Mouse (Mus musculus) bone marrow macrophage, adult 2 months (primary cell): ENCODE results near the gene Gm49425. TPM values are rescaled to one million over a fixed set of nuclear protein-coding genes. Genes with fewer than 3 reads are reported as not detected.

ENCODE experiments used
- H3K27ac ChIP-seq: 2 replicates; pipeline ENCODE4 v1.5.1; 2012; ENCODE audit warnings: low read depth, low read length; ENCODE audit not compliant: insufficient read depth
- H3K4me1 ChIP-seq: 2 replicates; pipeline ENCODE4 v1.6.1; 2012; ENCODE audit warnings: low read length; ENCODE audit not compliant: control insufficient read depth, insufficient read depth
- H3K4me3 ChIP-seq: 2 replicates; pipeline ENCODE4 v1.5.1; 2012; ENCODE audit warnings: mild to moderate bottlenecking, low read length, moderate library complexity; ENCODE audit not compliant: insufficient read depth
- CTCF ChIP-seq: IDR thresholded peaks from 2 replicates; pipeline ENCODE4 v1.5.1; 2012; ENCODE audit warnings: low read depth, mild to moderate bottlenecking, low read length, moderate library complexity
- POLR2A ChIP-seq: IDR thresholded peaks from 2 replicates; pipeline ENCODE4 v1.6.1; 2012; ENCODE audit warnings: mild to moderate bottlenecking, low read depth, low read length, borderline replicate concordance
- polyA plus RNA-seq: library from polyadenylated mRNA; stranded (reverse); fragments of >200 nt; gene quantifications from 2 replicates; pipeline ENCODE4 v1.2.4, GENCODE M21; 2012; ENCODE audit not compliant: missing spikeins, insufficient read depth, insufficient read length

Gene Gm49425
- polyA plus RNA-seq, 1 experiment: not detected

DNA sequence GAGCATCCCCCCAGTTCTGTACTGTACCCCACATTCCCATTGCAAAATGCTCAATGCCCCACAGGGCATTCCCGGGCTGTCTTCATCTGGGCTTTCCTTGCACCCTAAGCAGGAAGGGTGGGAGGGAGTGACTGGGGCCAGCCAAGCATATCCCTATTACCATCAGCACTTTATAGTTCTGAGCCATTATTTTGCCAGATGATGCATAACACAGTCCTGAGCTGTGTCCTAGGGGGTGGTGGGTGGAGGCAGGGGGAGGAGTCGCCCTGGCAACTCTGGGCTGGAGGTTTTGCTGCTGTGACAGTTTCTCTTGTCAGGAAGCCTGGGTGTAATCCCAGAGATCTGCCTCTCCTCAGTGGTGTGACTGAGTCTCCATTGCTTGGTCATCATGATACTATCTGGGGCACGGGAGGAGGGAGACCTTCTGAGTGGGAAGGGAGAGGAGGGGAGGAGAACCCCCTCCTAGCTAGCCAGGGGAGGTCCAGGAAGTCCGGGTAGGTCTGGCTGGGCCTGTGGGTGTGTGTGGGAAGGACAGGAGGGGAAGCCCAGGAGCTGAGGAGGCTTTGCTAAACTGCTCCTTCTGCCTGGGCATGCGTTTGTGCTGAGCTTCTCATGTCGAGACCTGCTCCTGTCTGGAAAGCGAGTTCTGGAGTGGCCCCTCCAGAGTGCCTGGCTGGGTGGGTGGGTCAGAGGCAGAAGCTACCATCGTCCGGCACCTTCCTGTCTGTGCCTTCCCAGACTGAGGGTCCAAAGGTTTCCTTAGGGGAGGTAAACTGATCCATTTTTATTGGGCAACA lies 19.2 kb upstream of the Gm49425 start:
- H3K4me1 ChIP-seq: no peaks in the 10 kb centered on the region
- H3K4me3 ChIP-seq: no peak overlapping the region
- no peak overlapping the region for H3K27ac ChIP-seq
- TF ChIP-seq POLR2A: no peak
- no peak for TF ChIP-seq CTCF

DNA sequence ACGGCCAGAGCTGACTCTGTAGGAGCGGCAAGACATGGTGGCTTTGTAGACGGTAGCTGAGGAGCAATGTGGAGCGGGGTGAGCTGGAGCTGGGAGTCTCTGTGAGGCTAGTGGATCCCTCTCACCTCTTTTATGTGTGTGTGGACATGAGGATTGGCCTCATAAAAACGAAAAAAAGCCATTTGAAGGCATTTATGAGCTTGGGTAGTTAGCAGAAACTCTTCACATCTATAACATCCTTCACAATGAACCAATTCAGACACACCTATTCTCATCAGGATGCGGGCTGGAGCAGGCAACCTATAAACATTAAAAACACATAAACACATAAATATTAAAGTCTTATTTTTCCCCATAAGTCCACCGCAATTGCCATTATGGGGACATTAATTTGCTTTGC lies 15.7 kb upstream of the Gm49425 start, which contains the start of gene Krt84:
Gene Krt84, minus strand, starts transcription at position 101 of the 400 bp plus-strand sequence.
- no peaks in the 10 kb centered on the region for H3K4me1 ChIP-seq
- no peak within 1 kb of the TSS for H3K27ac ChIP-seq
- H3K4me3 ChIP-seq: no peak within 1 kb of the TSS
- TF ChIP-seq POLR2A (no peak), CTCF (no peak)

DNA sequence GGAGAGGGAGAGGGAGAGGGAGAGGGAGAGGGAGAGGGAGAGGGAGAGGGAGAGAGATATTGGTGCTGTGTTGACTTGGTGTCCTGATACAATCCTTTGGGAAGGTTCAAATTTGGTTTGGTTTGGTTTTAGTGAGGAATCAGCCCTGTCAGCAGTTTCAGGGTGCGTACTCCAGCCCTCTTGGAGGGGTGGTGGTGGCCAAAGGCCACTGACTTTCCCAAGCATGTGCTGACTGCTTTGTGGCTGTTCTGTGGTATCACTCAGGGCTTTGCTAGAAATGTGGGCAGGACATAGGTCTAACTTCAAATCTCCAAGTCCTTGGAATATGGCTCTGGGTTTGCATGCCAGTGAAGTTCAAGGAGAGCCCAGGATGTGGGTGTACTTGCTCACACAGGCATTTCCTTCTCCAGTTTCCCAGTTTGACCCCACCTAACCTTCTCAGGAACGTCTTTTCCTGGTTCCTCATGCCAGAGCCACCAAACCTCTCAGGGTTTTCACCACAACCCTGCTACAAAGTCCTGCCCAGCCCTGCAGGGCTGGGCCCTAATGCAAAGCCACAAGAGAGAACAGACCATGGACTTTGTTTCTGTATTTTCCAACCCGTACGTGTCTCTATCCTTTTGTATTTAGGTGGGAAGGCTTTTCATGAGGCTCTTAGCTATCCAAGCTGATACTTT lies 5.6 kb upstream of the Gm49425 start:
- Histone ChIP-seq H3K4me3 (no peak overlapping the region), H3K4me1 (no peaks in the 10 kb centered on the region), H3K27ac (no peak overlapping the region)
- TF ChIP-seq POLR2A: no peak
- TF ChIP-seq CTCF: no peak

DNA sequence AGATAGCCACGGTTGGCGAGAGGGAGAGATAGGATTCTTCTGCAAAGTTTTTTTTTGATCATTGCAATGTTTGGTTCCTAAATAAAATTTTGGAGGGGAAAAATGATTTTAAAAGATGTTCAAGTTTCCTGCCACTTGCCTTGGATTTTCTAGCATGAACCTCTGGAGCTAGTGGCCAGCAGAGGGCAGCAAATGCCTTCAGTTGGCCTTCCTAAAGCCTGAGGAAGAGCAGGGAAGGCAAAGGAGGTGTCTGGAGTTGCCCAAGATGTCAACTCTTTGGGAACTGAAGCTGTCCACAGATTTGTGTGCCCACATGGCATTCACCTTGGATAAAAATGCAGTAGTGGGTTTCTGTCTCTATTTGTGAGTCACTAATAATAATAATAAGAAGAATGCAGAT lies 2.7 kb upstream of the Gm49425 start:
- TF ChIP-seq CTCF: peak; percentile 73
- TF ChIP-seq POLR2A: no peak
- Histone ChIP-seq H3K4me1 (no peaks in the 10 kb centered on the region), H3K4me3 (no peak overlapping the region), H3K27ac (no peak overlapping the region)

DNA sequence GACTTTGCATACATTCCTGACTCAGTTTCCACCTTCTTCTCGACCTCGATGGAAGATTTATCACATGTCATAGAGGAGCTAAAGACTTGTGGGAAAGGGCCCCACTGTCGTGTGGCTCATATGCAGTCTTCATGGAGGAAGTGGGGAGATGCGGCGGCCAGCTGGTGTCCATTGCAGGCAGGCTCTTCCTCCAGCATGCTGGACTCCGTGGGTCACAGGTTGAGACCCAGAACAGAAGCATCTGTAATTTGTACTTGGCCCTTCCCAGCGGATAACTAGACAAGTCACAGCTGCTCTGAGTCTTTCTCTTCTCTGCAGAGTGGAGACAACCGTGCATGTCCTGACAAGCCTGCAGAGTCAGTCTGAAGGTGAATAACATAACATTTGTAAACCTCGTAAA lies 8.8 kb downstream of the Gm49425 start:
- Histone ChIP-seq H3K4me1 (peaks cover 13% of the 10 kb centered on the region), H3K27ac (no peak overlapping the region), H3K4me3 (no peak overlapping the region)
- TF ChIP-seq POLR2A: no peak
- TF ChIP-seq CTCF: no peak

DNA sequence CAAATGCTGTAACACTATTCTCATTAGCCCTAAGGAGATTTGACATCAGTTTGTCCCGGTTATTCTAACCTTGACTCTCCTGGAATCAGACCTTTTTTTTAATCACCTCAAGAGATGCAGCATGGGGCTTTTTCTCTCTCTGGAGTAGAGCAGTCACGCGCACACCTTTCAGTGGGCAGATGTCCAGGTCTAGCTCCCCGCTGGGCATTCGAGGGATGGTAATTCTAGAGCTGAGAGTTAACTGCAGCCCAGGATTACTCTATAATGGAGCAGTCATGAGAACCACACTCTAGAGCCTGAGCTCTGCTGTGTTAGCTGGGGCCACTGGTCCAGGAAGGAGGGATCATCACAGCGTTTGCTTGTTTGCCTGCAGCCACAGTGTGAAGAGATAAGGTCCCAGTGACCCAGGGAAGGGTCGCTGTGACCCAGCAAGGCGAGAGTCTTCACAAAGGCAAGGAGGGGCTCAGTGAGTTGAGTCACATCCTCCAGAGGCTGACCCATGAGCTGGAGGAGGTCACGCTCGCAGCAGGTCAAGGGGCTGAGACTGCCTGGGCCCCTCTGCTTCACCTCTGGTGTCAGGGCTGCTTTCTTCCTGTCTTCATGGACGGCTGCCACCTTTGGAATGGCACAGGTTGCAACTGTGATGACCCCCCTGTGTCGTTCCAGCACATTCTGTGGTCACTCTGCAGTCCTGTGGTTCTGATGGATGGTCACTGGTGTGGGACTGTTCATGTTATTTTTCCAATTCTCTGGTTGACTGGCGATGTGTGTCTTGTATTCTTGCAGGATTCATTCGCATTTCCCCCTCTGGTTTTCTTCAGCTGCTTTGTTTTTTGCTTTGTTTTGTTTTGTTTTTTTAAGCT lies 9.9 kb downstream of the Gm49425 start:
- TF ChIP-seq POLR2A: no peak
- TF ChIP-seq CTCF: no peak
- Histone ChIP-seq H3K4me1 (peaks cover 13% of the 10 kb centered on the region), H3K4me3 (no peak overlapping the region), H3K27ac (no peak overlapping the region)

DNA sequence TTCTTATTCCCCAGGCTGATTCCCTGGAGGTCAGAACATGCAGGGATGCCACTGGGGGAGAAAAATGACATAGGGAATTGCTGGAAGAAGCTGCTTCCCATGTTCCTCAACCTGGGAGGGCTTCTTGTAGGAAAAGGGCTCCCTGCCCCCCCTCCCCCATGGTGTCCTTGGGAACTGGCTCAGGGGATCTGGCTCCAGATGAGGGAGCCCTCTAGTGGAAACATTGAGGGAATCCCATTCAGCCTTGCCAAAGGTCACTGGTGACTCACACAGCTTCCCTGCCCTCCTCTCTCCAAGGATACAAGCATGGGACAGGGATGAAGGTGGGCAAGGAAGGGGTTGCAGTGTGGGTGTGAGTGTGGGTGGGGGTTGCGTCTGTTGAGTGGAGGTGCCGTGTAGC lies 19.9 kb downstream of the Gm49425 start:
- H3K4me1 ChIP-seq: no peaks in the 10 kb centered on the region
- no peak overlapping the region for H3K27ac ChIP-seq
- TF ChIP-seq POLR2A (no peak), CTCF (peak; percentile 60; the same call in 1 of the 2 replicates)
- no peak overlapping the region for H3K4me3 ChIP-seq

DNA sequence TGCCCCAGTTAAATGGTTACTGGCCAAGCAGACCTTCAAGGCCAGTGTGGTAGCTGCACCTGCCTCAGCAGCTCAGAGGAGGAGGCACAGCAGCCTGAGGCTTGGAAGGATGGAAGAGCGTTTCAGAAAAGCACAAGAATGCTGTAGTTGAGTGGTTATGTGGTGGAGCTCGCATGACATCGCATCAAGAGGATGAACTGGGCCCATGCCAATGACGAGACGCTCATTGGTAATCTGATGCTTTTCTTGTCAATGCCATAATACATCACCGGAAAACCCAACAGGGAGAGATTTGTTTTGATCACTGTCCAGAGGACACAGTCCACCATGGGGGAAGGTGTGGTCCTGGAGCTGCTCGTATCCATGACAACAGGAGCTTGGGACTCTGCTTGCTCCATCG lies 21.8 kb downstream of the Gm49425 start:
- H3K4me3 ChIP-seq: no peak overlapping the region
- no peak for TF ChIP-seq POLR2A
- TF ChIP-seq CTCF: no peak
- no peak overlapping the region for H3K27ac ChIP-seq
- H3K4me1 ChIP-seq: no peaks in the 10 kb centered on the region

DNA sequence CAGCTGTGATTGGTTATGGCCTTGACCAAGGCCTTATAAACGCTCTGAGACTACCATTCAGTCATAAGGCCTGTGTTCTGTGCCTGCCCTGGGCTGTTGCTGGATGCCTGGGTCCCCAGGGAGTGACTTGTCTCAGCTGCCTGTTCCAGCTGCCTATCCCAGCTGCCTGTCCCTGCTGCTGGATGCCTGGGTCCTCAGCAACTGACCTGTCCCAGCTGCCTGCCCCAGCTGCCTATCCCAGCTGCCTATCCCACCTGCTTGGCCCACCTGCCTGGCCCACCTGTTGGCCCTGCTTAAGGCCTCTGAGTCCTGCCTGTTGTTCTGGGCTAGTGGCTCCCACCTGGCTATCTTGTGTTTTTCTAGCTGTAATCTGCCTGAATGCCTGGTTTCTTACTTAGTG lies 22.9 kb downstream of the Gm49425 start:
- TF ChIP-seq POLR2A: no peak
- no peak for TF ChIP-seq CTCF
- H3K27ac ChIP-seq: no peak overlapping the region
- no peaks in the 10 kb centered on the region for H3K4me1 ChIP-seq
- no peak overlapping the region for H3K4me3 ChIP-seq
